Mouse (Mus musculus) intestine, postnatal 0 days (tissue): ENCODE data around the gene Htra1. TPM values are rescaled to one million over a fixed set of nuclear protein-coding genes. Genes with fewer than 3 reads are reported as not detected.
A peak's percentile ranks its signal among the peaks of the same experiment; 100 is the strongest.

ENCODE experiments used
- ATAC-seq: fragments of 200-750 bp; cut with Nextera tagmentation; 2 replicates; pipeline ENCODE4 v1.8.0; 2017; ENCODE audit warnings: mild to moderate bottlenecking, moderate TSS enrichment, moderate library complexity
- H3K27ac ChIP-seq: fragments of 300-500 bp; sonication (generic); 2 replicates; pipeline ENCODE4 v1.5.1; 2014; ENCODE audit warnings: mild to moderate bottlenecking, low read depth, low read length, moderate library complexity
- H3K27me3 ChIP-seq: fragments of 300-500 bp; sonication (generic); replicated peaks from 2 replicates; pipeline ENCODE4 v1.6.1; 2014; ENCODE audit warnings: low read length, mixed read lengths; ENCODE audit not compliant: control insufficient read depth, insufficient read depth
- H3K36me3 ChIP-seq: fragments of 300-500 bp; sonication (generic); 2 replicates; pipeline ENCODE4 v1.6.1; 2014; ENCODE audit warnings: mild to moderate bottlenecking, moderate library complexity; ENCODE audit not compliant: control insufficient read depth, insufficient read depth
- H3K4me1 ChIP-seq: fragments of 300-500 bp; sonication (generic); replicated peaks from 2 replicates; pipeline ENCODE4 v1.6.1; 2014; ENCODE audit warnings: antibody characterized with exemption, low read length, mixed read lengths; ENCODE audit not compliant: control insufficient read depth, insufficient read depth
- H3K4me2 ChIP-seq: fragments of 300-500 bp; sonication (generic); replicated peaks from 2 replicates; pipeline ENCODE4 v1.6.1; 2014; ENCODE audit warnings: low read depth, mild to moderate bottlenecking, moderate library complexity
- H3K4me3 ChIP-seq: fragments of 300-500 bp; sonication (generic); 2 replicates; pipeline ENCODE4 v1.5.1; 2014; ENCODE audit warnings: low read depth, low read length
- H3K9ac ChIP-seq: fragments of 300-500 bp; sonication (generic); 2 replicates; pipeline ENCODE4 v1.6.1; 2014; ENCODE audit warnings: mild to moderate bottlenecking, low read depth, low read length
- H3K9me3 ChIP-seq: fragments of 300-500 bp; sonication (generic); 2 replicates; pipeline ENCODE4 v1.6.1; 2016; ENCODE audit warnings: mixed run types; ENCODE audit not compliant: control insufficient read depth
- CTCF ChIP-seq: sonication (generic); IDR thresholded peaks from 2 replicates; pipeline ENCODE4 v1.5.1; 2016; ENCODE audit warnings: low read depth, mild to moderate bottlenecking, control low read depth, antibody characterized with exemption, moderate library complexity
- WGBS: fragments of 180-500 bp; shearing (Covaris S2); extraction: QIAGEN DNeasy Blood & Tissue Kit; methylation state at CpG from one replicate; pipeline ENCODE4 v1.1.7; 2014; 5-methylcytosine and 5-hydroxymethylcytosine counted together
- polyA plus RNA-seq: library from polyadenylated mRNA; unstranded; fragments of >200 nt; fragmentation: Nextera tagmentation; extraction: Ambion mirVana; gene quantifications from 2 replicates; pipeline ENCODE4 v1.2.1, GENCODE M21; 2015

Htra1 gene
- polyA plus RNA-seq, 1 experiment from 2014 or later, result 15.5 TPM

DNA sequence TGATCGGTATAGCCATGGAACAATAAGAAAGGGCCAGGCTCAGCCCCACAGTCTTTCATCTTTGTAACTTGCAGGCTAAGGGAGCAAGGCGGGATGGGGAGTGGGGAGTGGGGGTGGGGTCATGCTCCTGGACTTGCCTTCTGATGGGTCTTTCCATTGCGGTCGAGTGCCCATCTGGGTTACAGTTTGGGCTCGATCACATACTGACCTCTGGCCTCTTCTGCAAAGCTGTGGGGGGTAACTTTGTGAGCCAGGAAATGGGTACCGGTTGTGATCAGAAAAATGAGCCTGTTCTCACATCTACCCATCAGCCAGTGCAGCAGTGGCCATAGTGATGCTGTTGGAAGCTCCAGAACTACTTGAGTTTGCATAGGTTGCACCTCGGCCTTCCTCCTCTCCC, 22.6 kb downstream of the Htra1 start:
- Histone ChIP-seq H3K36me3 (no peaks in the 10 kb centered on the region), H3K4me1 (no peaks in the 10 kb centered on the region), H3K9ac (no peak overlapping the region), H3K27ac (no peak overlapping the region), H3K4me2 (no peak overlapping the region), H3K27me3 (no peaks in the 10 kb centered on the region), H3K4me3 (no peak overlapping the region), H3K9me3 (no peaks in the 10 kb centered on the region)
- 78% methylated on average over 7 of the region's 7 CpGs for WGBS
- ATAC-seq, result no peak
- no peak for TF ChIP-seq CTCF

DNA sequence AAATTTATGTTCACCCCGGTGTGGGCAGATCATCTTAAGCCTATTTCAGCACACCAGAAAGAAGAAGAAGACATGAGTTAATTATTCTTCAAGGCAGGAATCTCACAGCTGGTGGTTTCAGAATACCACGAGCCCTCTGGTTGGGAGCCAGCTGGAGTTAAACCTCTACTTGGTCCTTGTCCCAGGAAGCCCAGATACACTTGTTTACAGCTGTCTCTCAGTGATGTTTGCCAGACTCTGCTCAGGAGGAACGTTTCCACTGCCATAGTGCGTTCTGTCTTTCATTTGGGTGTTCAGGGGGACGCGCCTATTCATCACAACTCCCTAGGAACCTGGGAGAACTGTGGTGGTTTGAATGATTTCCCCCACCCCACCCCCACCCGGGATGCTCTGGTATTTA, 24.0 kb downstream of the Htra1 start:
- no peak overlapping the region for H3K4me2 ChIP-seq
- 21% methylated on average over 7 of the region's 7 CpGs for WGBS
- H3K36me3 ChIP-seq, result no peaks in the 10 kb centered on the region
- no peak overlapping the region for H3K9ac ChIP-seq
- no peaks in the 10 kb centered on the region for H3K4me1 ChIP-seq
- no peak overlapping the region for H3K27ac ChIP-seq
- H3K4me3 ChIP-seq, result no peak overlapping the region
- peak; percentile 47 for ATAC-seq
- H3K9me3 ChIP-seq, result no peaks in the 10 kb centered on the region
- no peaks in the 10 kb centered on the region for H3K27me3 ChIP-seq
- no peak for TF ChIP-seq CTCF

GRCm38 (mm10) chr7:130961429-130961828, 25.5 kb downstream of the Htra1 start:
- no peak for ATAC-seq
- WGBS, result 80% methylated on average over 6 of the region's 6 CpGs

GRCm38 (mm10) chr7:130964686-130965085, 28.8 kb downstream of the Htra1 start:
- Histone ChIP-seq H3K4me3 (no peak overlapping the region), H3K9me3 (no peaks in the 10 kb centered on the region), H3K27ac (no peak overlapping the region), H3K4me2 (no peak overlapping the region), H3K36me3 (no peaks in the 10 kb centered on the region), H3K27me3 (no peaks in the 10 kb centered on the region), H3K4me1 (no peaks in the 10 kb centered on the region), H3K9ac (no peak overlapping the region)
- 39% methylated on average over 5 of the region's 5 CpGs for WGBS
- TF ChIP-seq CTCF, result no peak
- ATAC-seq, result no peak

More at GRCm38 (mm10) chr7:130961429-130961828, 25.5 kb downstream of the Htra1 start:
- H3K36me3 ChIP-seq, result no peaks in the 10 kb centered on the region
- H3K9ac ChIP-seq, result no peak overlapping the region
- H3K27me3 ChIP-seq, result no peaks in the 10 kb centered on the region
- H3K27ac ChIP-seq, result no peak overlapping the region
- no peak for TF ChIP-seq CTCF
- H3K4me1 ChIP-seq, result no peaks in the 10 kb centered on the region
- H3K4me3 ChIP-seq, result no peak overlapping the region
- no peak overlapping the region for H3K4me2 ChIP-seq
- no peaks in the 10 kb centered on the region for H3K9me3 ChIP-seq

DNA sequence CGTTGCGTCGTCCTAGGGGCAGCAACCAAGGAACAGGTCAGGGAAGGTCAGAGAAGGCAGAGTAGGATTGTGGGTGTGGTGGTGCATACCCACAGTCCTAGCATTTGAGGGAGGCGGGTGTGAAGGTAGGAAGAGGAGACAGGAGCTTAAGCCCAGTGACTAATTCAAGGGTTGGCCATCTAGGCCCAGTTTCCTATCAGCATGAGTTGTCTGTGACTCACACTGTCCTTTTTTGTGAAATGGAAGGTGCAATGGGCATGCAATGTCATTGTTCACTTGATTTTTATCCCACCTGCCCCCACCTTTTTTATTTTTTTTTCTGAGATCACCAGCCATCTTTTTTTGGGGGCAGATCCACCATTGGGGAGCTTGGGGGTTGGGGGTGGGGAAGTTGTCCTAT, 29.5 kb downstream of the Htra1 start:
- Histone ChIP-seq H3K27me3 (no peaks in the 10 kb centered on the region), H3K9ac (no peak overlapping the region), H3K4me1 (no peaks in the 10 kb centered on the region), H3K4me2 (no peak overlapping the region), H3K9me3 (no peaks in the 10 kb centered on the region), H3K4me3 (no peak overlapping the region), H3K36me3 (no peaks in the 10 kb centered on the region), H3K27ac (no peak overlapping the region)
- no peak for ATAC-seq
- 90% methylated on average over 4 of the region's 4 CpGs for WGBS
- TF ChIP-seq CTCF, result no peak

- Histone ChIP-seq H3K27ac (no peak overlapping the region), H3K4me2 (no peak overlapping the region), H3K9me3 (no peaks in the 10 kb centered on the region), H3K9ac (no peak overlapping the region), H3K36me3 (no peaks in the 10 kb centered on the region), H3K4me3 (no peak overlapping the region), H3K4me1 (no peaks in the 10 kb centered on the region), H3K27me3 (no peaks in the 10 kb centered on the region)
- no peak for ATAC-seq
- 57% methylated on average over 4 of the region's 4 CpGs for WGBS
- 0 out of 2 replicates have a peak, but pooled peaks have one; percentile 15 for TF ChIP-seq CTCF
Observed at GRCm38 (mm10) chr7:130965909-130966365, 30.0 kb downstream of the Htra1 start.

- Histone ChIP-seq H3K27ac (no peak overlapping the region), H3K4me3 (no peak overlapping the region), H3K4me1 (no peaks in the 10 kb centered on the region), H3K9ac (no peak overlapping the region), H3K4me2 (no peak overlapping the region), H3K9me3 (no peaks in the 10 kb centered on the region), H3K27me3 (no peaks in the 10 kb centered on the region), H3K36me3 (no peaks in the 10 kb centered on the region)
- WGBS, result 68% methylated on average over 5 of the region's 5 CpGs
- TF ChIP-seq CTCF, result no peak
- ATAC-seq, result no peak
Observed at GRCm38 (mm10) chr7:130966451-130966850, 30.5 kb downstream of the Htra1 start.
